Mouse (Mus musculus) lung, adult 2 months (tissue): ENCODE results near the gene Ascc2.

Source experiments
- CTCF ChIP-seq: fragments of 200-500 bp; IDR thresholded peaks from 2 replicates; pipeline ENCODE4 v1.5.1; 2011; ENCODE audit warnings: mild to moderate bottlenecking, low read length, control low read depth; ENCODE audit not compliant: insufficient read depth
- POLR2A ChIP-seq: fragments of 200-500 bp; IDR thresholded peaks from 2 replicates; pipeline ENCODE4 v1.6.1; 2011; ENCODE audit warnings: low read depth, mild to moderate bottlenecking, control low read depth, low read length, borderline replicate concordance; ENCODE audit errors: extremely low read depth

DNA sequence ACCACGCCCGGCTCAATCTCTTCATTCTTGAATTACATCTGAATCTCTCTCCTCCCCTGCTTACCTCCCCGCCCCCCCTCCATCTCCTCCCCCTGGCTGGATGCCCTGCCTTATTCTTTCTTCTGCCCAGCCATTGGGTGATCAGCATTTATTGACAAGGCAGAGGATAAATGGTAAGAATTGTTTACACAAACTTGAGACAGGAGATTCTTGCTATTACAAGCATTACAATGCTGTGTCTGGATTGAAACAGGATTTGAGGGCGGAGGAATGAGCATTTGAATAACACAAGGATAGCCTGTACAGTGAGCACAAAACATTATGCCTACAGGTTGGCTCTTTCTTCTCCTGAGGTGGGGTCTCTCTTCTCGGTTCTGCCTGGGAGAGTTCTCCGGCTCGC, 52.8 kb downstream of the Ascc2 start:
- TF ChIP-seq POLR2A, result no peak
- no peak for TF ChIP-seq CTCF
